Mouse (Mus musculus) lung, embryonic 15.5 days (tissue): ENCODE data around the gene Tm9sf2. TPM values are rescaled to one million over a fixed set of nuclear protein-coding genes. Genes with fewer than 3 reads are reported as not detected.
"Not testable (repeated sequence)": the region's sequence is repeated elsewhere in the genome, so short reads cannot be mapped to it uniquely, and the experiment has no call there.

Experiments
- ATAC-seq: fragments of 200-750 bp; cut with Nextera tagmentation; 2 replicates; pipeline ENCODE4 v1.8.0; 2017; ENCODE audit warnings: moderate number of reproducible peaks, borderline replicate concordance; ENCODE audit not compliant: low FRiP score, low TSS enrichment; ENCODE audit errors: extremely low read depth
- H3K27ac ChIP-seq: fragments of 300-500 bp; sonication (generic); 2 replicates; pipeline ENCODE4 v1.5.1; 2015; ENCODE audit warnings: moderate library complexity, mild to moderate bottlenecking, inconsistent platforms
- H3K27me3 ChIP-seq: fragments of 300-500 bp; sonication (generic); 2 replicates; pipeline ENCODE4 v1.6.1; 2015; ENCODE audit warnings: inconsistent platforms
- H3K36me3 ChIP-seq: fragments of 300-500 bp; sonication (generic); 2 replicates; pipeline ENCODE4 v1.6.1; 2015; ENCODE audit warnings: inconsistent platforms
- H3K4me1 ChIP-seq: fragments of 300-500 bp; sonication (generic); 2 replicates; pipeline ENCODE4 v1.6.1; 2015; ENCODE audit warnings: inconsistent platforms
- H3K4me2 ChIP-seq: fragments of 300-500 bp; sonication (generic); 2 replicates; pipeline ENCODE4 v1.6.1; 2015; ENCODE audit warnings: inconsistent platforms, mild to moderate bottlenecking, moderate library complexity
- H3K4me3 ChIP-seq: fragments of 300-500 bp; sonication (generic); 2 replicates; pipeline ENCODE4 v1.5.1; 2015; ENCODE audit warnings: mild to moderate bottlenecking, inconsistent platforms
- H3K9ac ChIP-seq: fragments of 300-500 bp; sonication (generic); 2 replicates; pipeline ENCODE4 v1.6.1; 2015; ENCODE audit warnings: inconsistent platforms
- H3K9me3 ChIP-seq: fragments of 300-500 bp; sonication (generic); 2 replicates; pipeline ENCODE4 v1.6.1; 2016; ENCODE audit warnings: inconsistent platforms
- WGBS: fragments of 180-500 bp; shearing (Covaris S2); methylation state at CpG from one replicate; pipeline ENCODE4 v1.1.7; 2015; 5-methylcytosine and 5-hydroxymethylcytosine counted together
- polyA plus RNA-seq: library from polyadenylated mRNA; unstranded; fragments of >200 nt; fragmentation: Nextera tagmentation; extraction: Ambion mirVana; gene quantifications from 2 replicates; pipeline ENCODE4 v1.2.1, GENCODE M21; 2015

Gene Tm9sf2
- polyA plus RNA-seq: 169 and 176 TPM in 2 replicates

DNA sequence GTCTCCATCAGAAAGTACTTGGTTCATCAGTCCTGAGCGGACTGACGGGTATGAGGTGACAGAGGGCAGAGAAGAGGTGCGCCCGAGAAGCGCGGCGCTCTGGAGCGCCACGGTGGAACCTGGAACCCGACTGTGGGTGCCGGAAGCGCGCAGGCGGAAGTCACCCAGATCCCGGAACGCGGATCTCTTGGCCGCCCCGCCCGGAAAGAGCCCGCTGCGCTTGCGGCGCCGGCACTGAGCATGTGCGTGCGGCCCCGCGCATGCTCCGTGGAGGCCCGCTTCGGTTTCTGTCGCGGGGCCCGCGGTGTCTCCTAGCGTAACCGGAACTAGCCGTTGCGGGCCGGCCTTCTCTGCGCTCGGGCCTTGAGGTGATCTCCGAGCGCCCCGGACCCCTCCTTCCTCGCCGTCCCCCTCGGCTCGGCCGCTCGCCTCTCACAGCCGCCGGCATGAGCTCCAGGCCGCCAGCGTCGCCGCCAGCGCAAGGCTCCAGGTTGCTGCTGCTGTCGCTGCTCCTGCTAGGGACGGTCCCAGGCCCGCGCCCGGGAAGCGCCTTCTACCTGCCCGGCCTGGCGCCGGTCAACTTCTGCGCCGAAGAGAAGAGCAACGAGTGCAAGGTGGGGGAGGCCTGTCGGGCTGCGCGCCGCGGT, at the start of gene Tm9sf2:
Tm9sf2 (plus strand) TSS at position 217 of the 647 bp plus-strand sequence.
- under 1% methylated on average over 73 of the region's 76 CpGs for WGBS
- peak within 1 kb of the TSS; percentile 92 for H3K4me3 ChIP-seq
- ATAC-seq: peak; percentile 92

DNA sequence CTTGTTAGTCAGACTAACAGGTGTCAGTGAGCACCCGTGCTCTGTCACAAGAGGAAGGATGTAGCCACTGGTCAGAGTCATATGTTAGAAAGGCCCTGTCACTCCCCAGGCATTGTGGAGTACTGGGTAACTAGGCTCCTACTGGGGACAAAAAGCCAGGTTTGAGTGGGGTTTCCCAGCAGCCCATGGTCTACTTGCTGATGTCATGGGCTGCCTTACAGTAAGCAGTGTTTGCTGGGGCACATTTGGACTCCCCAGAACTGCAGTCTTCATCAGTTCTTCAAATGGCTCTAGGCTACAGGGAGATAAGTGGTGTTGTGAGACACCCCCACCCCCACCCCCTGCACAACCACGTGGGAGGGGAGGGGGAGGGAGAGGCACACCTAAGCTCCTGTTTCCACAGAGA, 48.9 kb upstream of the Tm9sf2 start:
- WGBS: 18% methylated on average over 2 of the region's 2 CpGs
- Histone ChIP-seq H3K27ac (no peak overlapping the region), H3K9ac (no peak overlapping the region), H3K36me3 (no peaks in the 10 kb centered on the region), H3K27me3 (no peaks in the 10 kb centered on the region), H3K4me2 (no peak overlapping the region), H3K4me1 (no peaks in the 10 kb centered on the region), H3K9me3 (no peaks in the 10 kb centered on the region), H3K4me3 (no peak overlapping the region)
- no peak for ATAC-seq

More for the DNA sequence above, at the start of gene Tm9sf2:
- H3K9me3 ChIP-seq: no peaks in the 10 kb centered on the region
- no peaks in the 10 kb centered on the region for H3K36me3 ChIP-seq
- peak within 1 kb of the TSS; percentile 84 for H3K4me2 ChIP-seq
- peak within 1 kb of the TSS; percentile 92 for H3K27ac ChIP-seq
- H3K4me1 ChIP-seq: peaks cover 23% of the 10 kb centered on the region
- H3K27me3 ChIP-seq: no peaks in the 10 kb centered on the region
- peak within 1 kb of the TSS; percentile 92 for H3K9ac ChIP-seq

DNA sequence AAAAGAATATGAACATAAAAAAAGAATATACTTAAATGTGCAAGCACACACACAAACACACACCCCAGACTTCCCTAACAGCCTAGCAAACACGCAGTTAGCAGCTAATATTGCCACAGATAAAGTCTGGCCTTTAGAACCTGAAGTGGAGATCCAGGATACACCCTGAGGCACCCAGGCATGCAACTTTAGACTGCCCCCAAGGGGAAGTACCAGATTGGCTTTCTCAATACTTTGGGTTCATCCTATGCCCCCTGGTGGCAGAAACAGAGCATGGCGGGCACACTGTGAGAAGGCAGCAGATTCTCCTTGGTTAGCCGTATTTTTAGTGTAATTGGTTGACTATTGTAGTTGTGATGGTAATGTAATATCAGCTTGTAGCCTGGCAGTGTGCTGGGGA, 46.2 kb upstream of the Tm9sf2 start:
- Histone ChIP-seq H3K27ac (no peak overlapping the region), H3K4me1 (no peaks in the 10 kb centered on the region), H3K27me3 (no peaks in the 10 kb centered on the region), H3K4me3 (no peak overlapping the region), H3K36me3 (no peaks in the 10 kb centered on the region), H3K9me3 (no peaks in the 10 kb centered on the region), H3K9ac (no peak overlapping the region), H3K4me2 (no peak overlapping the region)
- peak; percentile 60; the same call in 1 of the 2 replicates for ATAC-seq
- 6% methylated on average over 3 of the region's 3 CpGs for WGBS

DNA sequence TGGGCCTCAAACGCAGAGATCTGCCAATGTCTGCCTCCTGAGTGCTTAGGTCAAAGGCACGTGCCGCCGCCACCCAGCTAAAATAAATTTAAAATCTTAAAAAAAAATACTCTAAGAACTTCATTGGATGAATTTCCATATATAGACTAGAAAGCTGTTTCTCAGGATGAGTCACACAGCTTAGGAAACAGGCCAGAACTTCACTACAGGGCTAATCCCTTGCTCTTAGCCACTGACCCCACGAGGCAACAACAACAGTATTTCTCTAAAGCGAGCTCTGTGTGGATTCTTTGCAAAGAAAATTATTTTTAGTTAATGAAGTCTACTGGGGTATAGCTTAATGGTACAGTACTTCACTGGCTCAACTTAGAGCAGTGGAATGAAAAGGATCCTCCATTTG, 45.5 kb upstream of the Tm9sf2 start:
- Histone ChIP-seq H3K36me3 (no peaks in the 10 kb centered on the region), H3K4me2 (no peak overlapping the region), H3K9me3 (no peaks in the 10 kb centered on the region), H3K27me3 (no peaks in the 10 kb centered on the region), H3K4me1 (no peaks in the 10 kb centered on the region), H3K9ac (no peak overlapping the region), H3K4me3 (no peak overlapping the region), H3K27ac (no peak overlapping the region)
- ATAC-seq: no peak
- WGBS: 81% methylated on average over 6 of the region's 6 CpGs

DNA sequence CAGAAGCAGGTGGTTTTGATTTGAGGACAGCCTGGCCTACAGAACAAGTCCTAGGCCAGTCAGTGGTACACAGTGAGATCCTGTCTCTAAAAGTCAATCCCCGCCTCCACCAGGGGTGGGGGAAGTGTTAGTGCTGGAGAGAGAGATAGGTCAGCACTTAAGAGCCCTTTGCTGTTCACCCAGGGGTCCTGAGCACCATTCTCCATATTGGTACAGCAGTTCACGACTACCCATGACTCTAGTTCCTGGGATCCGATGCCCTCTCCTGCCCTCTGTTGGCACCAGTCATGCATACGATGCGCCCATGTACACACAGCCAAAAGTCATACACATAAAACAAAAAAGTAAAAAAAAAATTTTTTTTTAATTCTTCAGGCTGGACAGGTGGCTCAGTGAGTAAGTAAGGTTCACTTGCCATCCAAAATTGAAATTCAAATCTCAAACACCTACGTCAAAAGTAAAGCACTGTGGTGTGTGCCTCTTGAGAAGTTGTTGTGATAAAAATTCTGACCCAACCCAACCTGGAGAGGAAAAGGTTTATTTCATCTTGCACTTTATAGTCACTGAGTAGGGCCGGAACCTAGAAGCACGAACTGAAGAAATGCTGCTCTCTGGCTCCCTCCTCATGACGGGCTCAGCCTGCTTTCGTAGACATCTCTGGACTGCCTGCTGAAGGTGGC, 44.3 kb upstream of the Tm9sf2 start:
- H3K27me3 ChIP-seq: no peaks in the 10 kb centered on the region
- H3K36me3 ChIP-seq: no peaks in the 10 kb centered on the region
- no peak for ATAC-seq
- no peak overlapping the region for H3K4me3 ChIP-seq
- H3K9me3 ChIP-seq: no peaks in the 10 kb centered on the region
- H3K4me2 ChIP-seq: no peak overlapping the region
- no peak overlapping the region for H3K9ac ChIP-seq
- no peak overlapping the region for H3K27ac ChIP-seq
- WGBS: 78% methylated on average over 10 of the region's 10 CpGs
- H3K4me1 ChIP-seq: no peaks in the 10 kb centered on the region

DNA sequence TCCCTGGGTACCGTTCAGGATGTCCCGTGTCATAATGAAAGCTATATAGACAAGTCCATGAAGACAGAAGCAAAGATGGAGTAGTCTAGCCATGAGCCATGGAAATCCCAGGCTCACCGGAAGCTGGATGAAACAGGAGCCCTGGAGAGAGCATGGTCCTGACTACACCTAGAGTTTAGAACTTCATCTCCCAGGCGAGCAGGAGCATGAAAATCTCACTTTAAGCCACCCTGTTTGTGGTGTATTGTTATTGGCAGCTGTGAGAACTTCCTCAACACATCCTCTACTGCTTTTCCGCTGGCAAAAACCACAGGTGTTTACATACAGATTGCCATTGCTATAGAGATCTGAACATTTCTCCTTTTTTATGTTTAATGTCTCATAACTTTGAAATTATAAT, 43.2 kb upstream of the Tm9sf2 start:
- Histone ChIP-seq H3K4me1 (peaks cover 2% of the 10 kb centered on the region), H3K9ac (no peak overlapping the region), H3K27ac (no peak overlapping the region), H3K4me3 (no peak overlapping the region), H3K4me2 (no peak overlapping the region), H3K27me3 (no peaks in the 10 kb centered on the region), H3K9me3 (no peaks in the 10 kb centered on the region), H3K36me3 (no peaks in the 10 kb centered on the region)
- 61% methylated on average over 5 of the region's 5 CpGs for WGBS
- no peak for ATAC-seq

DNA sequence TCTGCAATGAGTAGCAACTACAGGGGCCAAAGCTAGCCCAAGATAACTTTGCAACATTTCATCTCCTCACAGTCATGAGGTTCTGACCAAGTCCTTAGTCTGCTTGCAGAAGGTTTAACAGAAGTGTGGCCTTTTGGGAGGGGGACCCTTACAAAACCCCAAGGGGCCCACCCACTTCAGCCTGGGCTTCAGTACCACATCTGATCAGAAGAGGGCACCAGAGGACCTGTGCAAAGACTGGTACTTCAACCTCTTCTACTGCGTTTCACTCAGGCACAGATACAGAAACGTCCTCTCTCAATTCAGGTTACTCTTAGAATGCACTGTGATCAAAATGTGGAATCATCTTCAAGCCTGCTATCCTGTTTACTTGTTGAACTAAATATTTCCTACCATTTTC, 42.3 kb upstream of the Tm9sf2 start:
- WGBS: 8% methylated on average over 2 of the region's 2 CpGs
- H3K36me3 ChIP-seq: no peaks in the 10 kb centered on the region
- no peak overlapping the region for H3K4me2 ChIP-seq
- no peak overlapping the region for H3K9ac ChIP-seq
- ATAC-seq: no peak
- no peaks in the 10 kb centered on the region for H3K9me3 ChIP-seq
- no peak overlapping the region for H3K4me3 ChIP-seq
- H3K27ac ChIP-seq: no peak overlapping the region
- H3K27me3 ChIP-seq: no peaks in the 10 kb centered on the region
- H3K4me1 ChIP-seq: peaks cover 7% of the 10 kb centered on the region

DNA sequence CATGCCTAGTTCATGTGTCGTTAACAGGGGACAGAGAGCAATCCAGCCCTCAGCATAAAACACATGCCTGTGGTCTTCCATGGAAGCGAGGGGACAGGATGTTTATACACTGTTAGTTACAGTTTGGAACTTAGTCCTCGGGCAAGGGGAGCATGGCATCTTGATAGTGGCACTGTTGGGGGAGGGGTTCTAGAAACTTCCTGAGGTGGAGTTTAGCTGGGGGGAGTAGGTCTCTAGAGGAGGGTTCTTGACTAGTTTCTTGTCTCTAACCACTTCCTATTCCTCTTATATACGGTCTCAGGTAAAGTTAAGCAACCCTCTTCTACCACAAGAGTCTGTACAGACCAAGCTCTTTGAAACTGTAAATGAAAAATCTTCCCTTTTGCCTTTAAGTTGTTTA, 40.6 kb upstream of the Tm9sf2 start:
- H3K9me3 ChIP-seq: no peaks in the 10 kb centered on the region
- no peak overlapping the region for H3K27ac ChIP-seq
- no peaks in the 10 kb centered on the region for H3K36me3 ChIP-seq
- no peaks in the 10 kb centered on the region for H3K27me3 ChIP-seq
- 29% methylated on average over 4 of the region's 4 CpGs for WGBS
- no peak overlapping the region for H3K9ac ChIP-seq
- ATAC-seq: no peak
- H3K4me3 ChIP-seq: no peak overlapping the region
- H3K4me2 ChIP-seq: no peak overlapping the region
- peaks cover 10% of the 10 kb centered on the region for H3K4me1 ChIP-seq

DNA sequence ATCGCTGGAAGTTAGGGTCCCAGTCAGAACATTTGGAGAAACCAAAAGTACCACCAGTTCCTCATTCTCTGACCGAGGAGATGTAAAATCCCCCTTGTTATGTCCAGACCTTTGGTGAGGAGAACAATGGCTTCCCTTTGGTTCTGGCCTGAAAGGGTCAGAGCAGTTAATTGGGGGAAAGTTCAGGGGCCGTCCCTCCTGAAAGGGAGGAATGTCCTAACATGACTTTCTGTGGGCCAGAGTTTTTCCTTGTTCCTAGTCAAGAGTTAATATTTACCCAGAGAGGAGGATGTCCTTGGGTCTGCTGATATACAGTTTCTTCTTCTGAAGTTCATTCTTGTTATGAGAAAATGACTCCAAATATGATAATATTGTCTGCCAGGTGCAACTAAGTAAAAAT, 38.8 kb upstream of the Tm9sf2 start:
- 53% methylated on average over 3 of the region's 3 CpGs for WGBS
- H3K4me2 ChIP-seq, H3K27ac ChIP-seq, H3K36me3 ChIP-seq, H3K4me3 ChIP-seq, ATAC-seq, H3K9me3 ChIP-seq, H3K9ac ChIP-seq, H3K27me3 ChIP-seq: not testable (repeated sequence)
- H3K4me1 ChIP-seq: peaks cover 10% of the 10 kb centered on the region

DNA sequence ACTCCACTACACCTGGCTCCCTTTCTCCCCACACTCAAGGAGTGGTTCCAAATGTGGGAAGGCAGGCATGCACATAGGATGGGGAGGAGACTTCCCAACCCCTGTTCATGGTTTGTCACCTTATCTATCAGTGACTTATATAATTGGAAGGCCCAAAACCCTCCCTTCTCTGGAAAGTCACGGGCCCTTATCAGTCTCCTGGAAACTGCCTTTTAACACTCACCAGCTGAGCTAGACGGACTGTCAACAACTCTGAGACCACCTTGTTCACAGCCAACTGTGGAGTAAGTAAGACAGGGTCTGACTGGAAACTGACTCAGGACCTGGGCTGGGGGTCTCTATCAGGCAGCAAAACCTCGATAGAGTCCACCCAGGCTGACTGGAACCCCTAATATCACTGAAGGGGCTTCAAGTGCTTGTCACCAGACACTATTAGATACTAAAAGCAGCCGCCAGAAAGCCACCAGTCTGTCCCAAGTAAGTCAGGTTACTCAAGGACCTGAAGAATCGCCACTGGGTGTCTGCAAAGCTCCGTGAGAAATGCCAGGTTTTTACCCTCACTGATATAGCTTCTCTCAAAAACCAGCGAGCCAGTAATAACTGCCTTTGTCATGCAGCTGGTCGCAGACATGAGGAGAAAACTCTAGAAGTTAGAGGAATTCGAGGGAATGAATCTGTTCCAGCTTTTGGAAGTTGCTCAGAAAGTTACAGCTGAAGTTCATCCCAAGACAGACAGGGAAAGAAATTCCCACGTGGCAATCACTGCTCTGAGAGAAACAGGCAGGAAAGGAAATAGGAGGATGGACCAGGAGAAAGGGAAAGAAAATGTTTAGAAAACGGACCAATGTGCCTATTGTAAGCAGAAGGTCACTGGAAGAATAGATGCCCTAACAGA, 37.8 kb upstream of the Tm9sf2 start:
- Histone ChIP-seq H3K9me3 (no peaks in the 10 kb centered on the region), H3K9ac (no peak overlapping the region), H3K36me3 (no peaks in the 10 kb centered on the region), H3K27me3 (no peaks in the 10 kb centered on the region), H3K4me1 (peaks cover 10% of the 10 kb centered on the region), H3K4me3 (no peak overlapping the region), H3K27ac (no peak overlapping the region), H3K4me2 (no peak overlapping the region)
- WGBS: 21% methylated on average over 11 of the region's 11 CpGs
- ATAC-seq: no peak

DNA sequence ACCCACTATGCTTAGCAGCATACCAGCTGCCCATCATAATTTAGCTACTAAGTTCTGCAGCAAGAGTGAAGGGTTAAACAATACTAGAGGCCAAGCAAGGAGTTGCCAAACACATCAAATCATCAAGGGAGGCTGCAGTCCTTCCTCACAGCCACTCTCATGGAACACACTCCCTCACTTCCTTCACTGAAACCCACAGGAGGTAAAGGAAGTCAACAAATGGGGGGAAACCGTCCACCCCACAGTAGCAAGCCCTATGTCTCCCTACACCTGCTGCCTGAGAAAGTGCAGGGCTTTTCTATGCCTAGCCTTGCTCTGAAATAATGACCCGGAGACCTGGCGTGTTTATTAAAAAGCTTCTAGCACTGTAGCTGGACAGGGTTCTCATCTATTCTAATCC, 36.9 kb upstream of the Tm9sf2 start:
- Histone ChIP-seq H3K4me2 (no peak overlapping the region), H3K4me1 (peaks cover 10% of the 10 kb centered on the region), H3K9ac (no peak overlapping the region), H3K27me3 (no peaks in the 10 kb centered on the region), H3K27ac (no peak overlapping the region), H3K9me3 (no peaks in the 10 kb centered on the region), H3K36me3 (no peaks in the 10 kb centered on the region), H3K4me3 (no peak overlapping the region)
- no peak for ATAC-seq
- 69% methylated on average over 3 of the region's 3 CpGs for WGBS

DNA sequence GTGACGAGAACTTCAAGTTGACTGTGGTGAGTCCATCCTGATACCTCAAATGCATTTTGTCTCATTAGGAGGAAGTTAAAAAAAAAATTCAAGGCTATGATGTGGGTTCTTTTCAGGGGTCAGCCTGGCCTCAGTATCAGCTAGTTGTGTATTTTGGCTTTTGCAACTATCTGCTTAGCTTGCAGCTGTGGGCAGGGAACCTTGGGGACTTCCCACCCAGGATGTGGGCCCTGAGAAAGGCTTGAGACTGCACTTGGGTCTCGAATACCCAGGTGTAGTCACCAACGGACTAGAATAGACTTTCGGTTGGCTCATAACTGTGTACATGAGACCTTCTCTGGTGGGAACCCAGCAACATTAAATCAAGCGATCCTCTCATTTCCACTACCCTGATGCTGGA, 33.4 kb upstream of the Tm9sf2 start:
- Histone ChIP-seq H3K9ac (no peak overlapping the region), H3K27ac (no peak overlapping the region), H3K4me3 (no peak overlapping the region), H3K4me2 (no peak overlapping the region), H3K36me3 (no peaks in the 10 kb centered on the region), H3K9me3 (no peaks in the 10 kb centered on the region), H3K4me1 (peaks cover 10% of the 10 kb centered on the region), H3K27me3 (no peaks in the 10 kb centered on the region)
- 88% methylated on average over 5 of the region's 5 CpGs for WGBS
- ATAC-seq: no peak
